Mouse (Mus musculus): ENCODE data around the gene Cyp4f14. TPM values are rescaled to one million over a fixed set of nuclear protein-coding genes. Genes with fewer than 3 reads are reported as not detected.

The Cyp4f14 gene
- polyA plus RNA-seq, 1 experiment from 2014 or later: not detected

DNA sequence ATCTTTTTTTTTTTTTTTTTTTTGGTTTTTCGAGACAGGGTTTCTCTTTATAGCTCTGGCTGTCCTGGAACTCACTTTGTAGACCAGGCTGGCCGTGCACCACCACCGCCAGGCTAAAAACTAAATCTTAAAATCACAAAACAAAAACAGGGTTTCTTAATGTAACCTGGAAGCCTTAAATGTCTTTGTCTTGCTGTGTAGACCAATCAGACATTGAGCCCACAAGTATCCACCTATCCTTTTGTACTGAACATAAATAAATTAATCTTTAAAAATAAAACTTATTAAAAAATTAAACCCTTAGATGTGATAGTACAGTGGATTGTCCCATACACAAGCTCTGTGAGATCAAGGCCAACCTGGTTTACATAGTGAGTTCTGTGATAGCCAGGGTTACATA lies 23.2 kb downstream of the Cyp4f14 start:
- no peak for DNase-seq
- Histone ChIP-seq H3K4me3 (ENCODE audit: low read depth, low read length) (no peak overlapping the region), H3K27ac (ENCODE audit: low read depth) (no peak overlapping the region), H3K4me1 (ENCODE audit: insufficient read depth) (peaks cover 4% of the 10 kb centered on the region; the same call in 1 of the 2 replicates), H3K9me3 (ENCODE audit: low read depth, low read length) (no peaks in the 10 kb centered on the region), H3K4me2 (no peak overlapping the region), H3K27me3 (ENCODE audit: insufficient read depth, low read length) (no peaks in the 10 kb centered on the region), H3K36me3 (ENCODE audit: insufficient read depth) (no peaks in the 10 kb centered on the region), H3K9ac (no peak overlapping the region)
- TF ChIP-seq CTCF (IDR thresholded peaks at IDR 0.05; ENCODE audit: low read depth): no peak
- 84% methylated on average over 3 of the region's 3 CpGs for WGBS
- ATAC-seq (ENCODE audit: insufficient read depth): no peak

DNA sequence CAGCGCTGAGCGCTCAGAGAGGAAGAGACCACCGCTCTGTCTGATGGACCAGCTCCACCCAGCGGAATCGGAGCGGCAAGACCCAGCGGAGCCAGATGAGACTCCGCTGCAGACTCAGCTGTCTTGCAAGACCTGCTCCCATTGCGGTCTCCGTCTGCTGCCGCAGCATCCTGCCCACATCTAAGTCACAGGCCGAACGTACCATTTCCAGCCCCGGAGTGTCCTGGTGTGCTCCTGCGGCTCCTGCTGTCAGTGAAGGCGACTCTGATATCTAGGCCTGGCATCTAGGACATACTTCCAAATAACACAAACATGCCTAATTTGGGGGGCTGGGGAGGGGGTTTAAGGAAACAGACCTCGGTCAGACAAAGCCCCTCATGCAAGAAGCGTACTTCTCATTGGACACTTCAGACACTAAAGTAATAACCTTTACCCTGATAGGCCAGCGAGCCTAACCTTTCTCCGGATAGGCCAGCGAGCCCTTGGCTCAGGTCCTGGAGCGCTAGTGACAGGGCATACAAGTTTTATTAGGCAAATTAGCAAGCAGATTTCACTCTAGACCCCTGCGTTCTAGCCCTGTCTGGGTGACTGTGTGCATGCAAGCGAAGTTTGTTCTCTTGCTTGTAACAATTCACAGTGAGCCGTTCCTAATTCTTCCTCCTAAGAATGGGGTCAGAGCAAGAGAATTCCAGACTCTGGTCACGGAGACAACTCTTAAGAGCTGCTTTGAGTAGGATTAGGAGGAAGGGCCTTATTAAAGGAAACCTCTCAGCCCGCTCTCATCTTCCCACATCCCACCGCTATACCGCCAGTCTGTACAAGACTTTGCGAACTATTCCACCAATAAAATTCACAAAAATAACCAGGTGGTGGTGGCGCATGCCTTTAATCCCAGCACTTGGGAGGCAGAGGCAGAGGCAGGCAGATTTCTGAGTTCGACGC lies 25.6 kb downstream of the Cyp4f14 start, which contains the start of gene Zfp870:
Zfp870 (minus strand) TSS at position 404 of the 942 bp plus-strand sequence.
- Histone ChIP-seq H3K4me1 (ENCODE audit: insufficient read depth) (peaks cover 4% of the 10 kb centered on the region; the same call in 1 of the 2 replicates), H3K9me3 (ENCODE audit: low read depth, low read length) (no peaks in the 10 kb centered on the region), H3K4me2 (peak within 1 kb of the TSS; percentile 73), H3K9ac (peak within 1 kb of the TSS; percentile 69), H3K36me3 (ENCODE audit: insufficient read depth) (no peaks in the 10 kb centered on the region; the same call in 1 of the 2 replicates), H3K27ac (ENCODE audit: low read depth) (peak within 1 kb of the TSS; percentile 74), H3K27me3 (ENCODE audit: insufficient read depth, low read length) (no peaks in the 10 kb centered on the region), H3K4me3 (ENCODE audit: low read depth, low read length) (peak within 1 kb of the TSS; percentile 52)
- 12% methylated on average over 33 of the region's 33 CpGs for WGBS
- peak; percentile 62 for TF ChIP-seq CTCF (IDR thresholded peaks at IDR 0.05; ENCODE audit: low read depth)
- peak; percentile 99 for ATAC-seq (ENCODE audit: insufficient read depth)
- peak; percentile 97 for DNase-seq

DNA sequence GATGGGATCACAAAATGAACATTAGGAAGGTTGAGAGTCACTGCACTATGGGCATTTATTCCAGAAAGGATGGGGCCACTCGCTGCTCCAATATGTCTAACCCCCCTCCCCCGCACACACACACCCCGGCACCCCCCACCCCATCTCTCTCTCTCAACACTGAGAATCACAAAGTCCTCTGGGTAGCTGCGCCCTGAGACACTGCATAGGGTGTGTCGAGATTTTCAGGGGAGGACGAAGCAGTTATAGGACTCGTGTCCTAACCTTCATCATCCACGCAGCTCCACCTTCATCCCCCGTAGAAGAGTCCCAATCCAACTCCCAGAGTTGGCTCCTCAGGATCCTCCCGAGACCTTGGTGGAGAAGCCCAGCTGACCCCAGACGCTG lies 26.3 kb downstream of the Cyp4f14 start:
- peak overlapping the region; percentile 69 for H3K9ac ChIP-seq
- no peak for DNase-seq
- peak overlapping the region; percentile 52 for H3K4me3 ChIP-seq (ENCODE audit: low read depth, low read length)
- no peaks in the 10 kb centered on the region; the same call in 1 of the 2 replicates for H3K36me3 ChIP-seq (ENCODE audit: insufficient read depth)
- TF ChIP-seq CTCF (IDR thresholded peaks at IDR 0.05; ENCODE audit: low read depth): no peak
- peak overlapping the region; percentile 73 for H3K4me2 ChIP-seq
- H3K27me3 ChIP-seq (ENCODE audit: insufficient read depth, low read length): no peaks in the 10 kb centered on the region
- peaks cover 4% of the 10 kb centered on the region; the same call in 1 of the 2 replicates for H3K4me1 ChIP-seq (ENCODE audit: insufficient read depth)
- under 1% methylated on average over 11 of the region's 11 CpGs for WGBS
- H3K9me3 ChIP-seq (ENCODE audit: low read depth, low read length): no peaks in the 10 kb centered on the region
- H3K27ac ChIP-seq (ENCODE audit: low read depth): peak overlapping the region; percentile 74
- ATAC-seq (ENCODE audit: insufficient read depth): peak; percentile 51; the same call in 1 of the 2 replicates

- no peak for ATAC-seq (ENCODE audit: insufficient read depth)
- H3K27ac ChIP-seq (ENCODE audit: low read depth): no peak overlapping the region
- WGBS: 87% methylated on average over 6 of the region's 6 CpGs
Observed at GRCm38 (mm10) chr17:32889611-32890010, 27.5 kb downstream of the Cyp4f14 start.

DNA sequence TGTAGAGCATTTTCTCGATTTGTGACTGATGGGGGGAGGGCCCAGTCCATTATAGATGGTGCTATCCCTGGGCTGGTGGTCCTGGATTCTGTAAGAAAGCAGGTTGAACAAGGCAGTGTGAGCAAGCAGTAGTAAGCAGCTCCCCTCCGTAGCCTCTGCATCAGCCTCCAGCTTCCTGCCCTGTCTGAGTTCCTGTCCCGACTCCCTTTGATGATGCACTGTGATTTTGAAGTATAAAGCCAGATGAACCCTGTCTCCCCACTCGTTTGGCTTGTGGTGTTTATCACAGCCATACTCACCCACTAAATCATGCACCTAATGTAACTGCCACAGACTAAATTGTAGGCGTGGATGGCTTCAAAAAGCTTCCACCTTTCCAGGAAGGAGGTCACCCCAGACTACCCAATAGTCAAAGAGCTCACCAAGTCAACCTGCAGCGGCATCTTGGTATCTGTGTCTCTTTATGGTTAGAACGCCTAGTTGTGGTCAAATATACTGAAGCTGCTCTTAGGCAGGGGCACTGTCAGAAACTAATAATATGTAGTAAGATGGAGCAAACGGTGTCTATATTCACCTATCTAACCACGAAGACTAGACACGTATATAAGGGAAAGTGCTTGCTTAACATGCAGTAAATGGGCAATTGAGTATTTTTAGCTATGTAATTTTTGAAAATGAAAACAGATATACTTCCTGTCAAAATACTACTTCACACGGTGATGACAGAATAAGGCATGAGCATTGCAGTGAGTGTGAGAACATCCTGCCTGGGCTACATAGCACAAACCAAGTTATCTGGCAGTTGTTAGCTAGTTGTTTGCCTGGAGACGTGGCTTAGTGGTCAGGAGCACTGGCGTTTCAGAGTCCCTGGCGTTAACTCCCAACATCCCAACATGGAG lies 36.6 kb downstream of the Cyp4f14 start:
- 86% methylated on average over 14 of the region's 14 CpGs for WGBS
- Histone ChIP-seq H3K4me2 (no peak overlapping the region), H3K27me3 (ENCODE audit: insufficient read depth, low read length) (no peaks in the 10 kb centered on the region; the same call in 1 of the 2 replicates), H3K9me3 (ENCODE audit: low read depth, low read length) (no peaks in the 10 kb centered on the region), H3K27ac (ENCODE audit: low read depth) (no peak overlapping the region), H3K4me3 (ENCODE audit: low read depth, low read length) (no peak overlapping the region), H3K4me1 (ENCODE audit: insufficient read depth) (no peaks in the 10 kb centered on the region), H3K36me3 (ENCODE audit: insufficient read depth) (peaks cover 41% of the 10 kb centered on the region), H3K9ac (no peak overlapping the region)
- ATAC-seq (ENCODE audit: insufficient read depth): no peak
- no peak for DNase-seq
- TF ChIP-seq CTCF (IDR thresholded peaks at IDR 0.05; ENCODE audit: low read depth): no peak

More at GRCm38 (mm10) chr17:32889611-32890010, 27.5 kb downstream of the Cyp4f14 start:
- DNase-seq: no peak
- Histone ChIP-seq H3K4me2 (no peak overlapping the region), H3K36me3 (ENCODE audit: insufficient read depth) (peaks cover 10% of the 10 kb centered on the region; the same call in 1 of the 2 replicates), H3K9me3 (ENCODE audit: low read depth, low read length) (no peaks in the 10 kb centered on the region), H3K4me3 (ENCODE audit: low read depth, low read length) (no peak overlapping the region), H3K9ac (no peak overlapping the region), H3K4me1 (ENCODE audit: insufficient read depth) (peaks cover 4% of the 10 kb centered on the region; the same call in 1 of the 2 replicates), H3K27me3 (ENCODE audit: insufficient read depth, low read length) (no peaks in the 10 kb centered on the region)
- TF ChIP-seq CTCF (IDR thresholded peaks at IDR 0.05; ENCODE audit: low read depth): no peak

DNA sequence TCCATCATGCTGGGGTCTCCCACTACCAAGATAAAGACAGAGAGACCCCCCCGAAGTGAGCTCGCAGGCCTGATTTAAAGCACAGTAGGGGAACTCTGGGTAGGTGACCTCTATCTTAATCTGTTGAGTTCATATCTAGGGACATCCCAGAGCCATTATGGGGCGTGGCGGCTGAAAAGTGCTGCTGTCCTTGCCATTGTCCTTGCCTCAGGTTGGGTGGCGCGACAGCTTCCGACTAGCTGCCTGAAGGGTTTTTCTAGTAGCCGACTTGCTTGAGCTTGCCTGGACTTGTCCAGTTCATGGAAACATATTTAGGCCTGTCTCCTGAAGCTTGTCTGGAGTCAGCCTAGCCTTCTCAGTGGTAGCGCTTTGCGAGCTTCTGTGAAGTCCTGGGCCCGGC lies 38.4 kb downstream of the Cyp4f14 start:
- H3K9ac ChIP-seq: no peak overlapping the region
- H3K4me2 ChIP-seq: no peak overlapping the region
- no peak for TF ChIP-seq CTCF (IDR thresholded peaks at IDR 0.05; ENCODE audit: low read depth)
- 92% methylated on average over 11 of the region's 11 CpGs for WGBS
- no peaks in the 10 kb centered on the region; the same call in 1 of the 2 replicates for H3K27me3 ChIP-seq (ENCODE audit: insufficient read depth, low read length)
- no peak for ATAC-seq (ENCODE audit: insufficient read depth)
- H3K4me1 ChIP-seq (ENCODE audit: insufficient read depth): no peaks in the 10 kb centered on the region
- H3K9me3 ChIP-seq (ENCODE audit: low read depth, low read length): no peaks in the 10 kb centered on the region
- H3K36me3 ChIP-seq (ENCODE audit: insufficient read depth): peaks cover 28% of the 10 kb centered on the region
- no peak overlapping the region for H3K4me3 ChIP-seq (ENCODE audit: low read depth, low read length)
- DNase-seq: no peak
- no peak overlapping the region for H3K27ac ChIP-seq (ENCODE audit: low read depth)
